Mouse (Mus musculus) heart, postnatal 0 days (tissue): Measurements from ENCODE around the gene Stt3b. TPM values are rescaled to one million over a fixed set of nuclear protein-coding genes. Genes with fewer than 3 reads are reported as not detected.

Source experiments
- ATAC-seq: fragments of 200-750 bp; cut with Nextera tagmentation; 2 replicates; pipeline ENCODE4 v1.8.0; 2017; ENCODE audit warnings: low read depth, moderate number of reproducible peaks, moderate library complexity; ENCODE audit not compliant: insufficient read depth
- DNase-seq: peaks from one replicate; pipeline ENCODE4 v3.0.0-alpha.2; 2016; ENCODE audit warnings: low spot score
- H3K27ac ChIP-seq: fragments of 300-500 bp; sonication (generic); 2 replicates; pipeline ENCODE4 v1.5.1; 2014; ENCODE audit warnings: low read depth, mild to moderate bottlenecking
- H3K27me3 ChIP-seq: fragments of 300-500 bp; sonication (generic); 2 replicates; pipeline ENCODE4 v1.6.1; 2014; ENCODE audit warnings: low read length, mixed read lengths; ENCODE audit not compliant: control insufficient read depth, insufficient read depth
- H3K36me3 ChIP-seq: fragments of 300-500 bp; sonication (generic); replicated peaks from 2 replicates; pipeline ENCODE4 v1.6.1; 2014; ENCODE audit warnings: low read length, mixed read lengths; ENCODE audit not compliant: control insufficient read depth, insufficient read depth
- H3K4me1 ChIP-seq: fragments of 300-500 bp; sonication (generic); 2 replicates; pipeline ENCODE4 v1.6.1; 2014; ENCODE audit warnings: antibody characterized with exemption; ENCODE audit not compliant: control insufficient read depth, insufficient read depth
- H3K4me2 ChIP-seq: fragments of 300-500 bp; sonication (generic); 2 replicates; pipeline ENCODE4 v1.6.1; 2014; ENCODE audit warnings: low read depth, mild to moderate bottlenecking, low read length, moderate library complexity
- H3K4me3 ChIP-seq: fragments of 300-500 bp; sonication (generic); 2 replicates; pipeline ENCODE4 v1.5.1; 2014; ENCODE audit warnings: low read depth, low read length
- H3K9ac ChIP-seq: fragments of 300-500 bp; sonication (generic); replicated peaks from 2 replicates; pipeline ENCODE4 v1.6.1; 2014; ENCODE audit warnings: low read depth, low read length, mixed read lengths
- H3K9me3 ChIP-seq: fragments of 300-500 bp; sonication (generic); replicated peaks from 2 replicates; pipeline ENCODE4 v1.6.1; 2016; ENCODE audit warnings: low read length; ENCODE audit not compliant: control insufficient read depth
- CTCF ChIP-seq: IDR thresholded peaks from 2 replicates; pipeline ENCODE4 v1.5.1; 2016; ENCODE audit warnings: antibody characterized with exemption, control low read depth, low read depth
- EP300 ChIP-seq: IDR thresholded peaks from 2 replicates; pipeline ENCODE4 v1.6.1; 2016; ENCODE audit warnings: antibody characterized with exemption, low read depth
- WGBS: fragments of 180-500 bp; shearing (Covaris S2); extraction: QIAGEN DNeasy Blood & Tissue Kit; methylation state at CpG from one replicate; pipeline ENCODE4 v1.1.7; 2014; 5-methylcytosine and 5-hydroxymethylcytosine counted together
- polyA plus RNA-seq: library from polyadenylated mRNA; unstranded; fragments of >200 nt; fragmentation: Nextera tagmentation; extraction: Ambion mirVana; gene quantifications from 2 replicates; pipeline ENCODE4 v1.2.1, GENCODE M21; 2015
- total RNA-seq: library from RNA; depleted of rRNA; stranded (reverse); fragments of >200 nt; gene quantifications from 2 replicates; pipeline ENCODE4 v1.2.3, GENCODE M21; 2014; ENCODE audit warnings: low replicate concordance

Stt3b gene
- total and polyA plus RNA-seq, 2 experiments from 2014 or later, result 33.9 to 67.1 TPM

DNA sequence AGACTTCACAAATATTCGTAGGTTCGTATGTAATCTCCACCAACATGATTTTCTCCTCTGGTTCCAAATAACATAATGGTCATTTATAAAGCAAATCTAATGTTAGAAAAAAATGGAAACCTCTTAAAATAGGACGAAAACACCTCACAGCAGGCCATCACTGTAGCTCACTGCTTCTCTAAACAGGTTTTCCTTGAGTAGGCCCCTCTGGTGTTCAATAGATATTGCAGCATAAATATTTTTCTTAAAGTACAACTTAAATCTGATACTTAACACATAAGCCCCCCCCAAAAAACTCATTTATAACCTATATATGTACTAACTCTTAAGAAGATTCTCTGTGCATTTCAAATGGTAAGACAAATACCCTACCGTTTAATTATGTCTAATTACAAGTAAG is 1.8 kb downstream of the Stt3b start:
- no peaks in the 10 kb centered on the region for H3K36me3 ChIP-seq
- WGBS, result 5% methylated on average over 4 of the region's 4 CpGs

DNA sequence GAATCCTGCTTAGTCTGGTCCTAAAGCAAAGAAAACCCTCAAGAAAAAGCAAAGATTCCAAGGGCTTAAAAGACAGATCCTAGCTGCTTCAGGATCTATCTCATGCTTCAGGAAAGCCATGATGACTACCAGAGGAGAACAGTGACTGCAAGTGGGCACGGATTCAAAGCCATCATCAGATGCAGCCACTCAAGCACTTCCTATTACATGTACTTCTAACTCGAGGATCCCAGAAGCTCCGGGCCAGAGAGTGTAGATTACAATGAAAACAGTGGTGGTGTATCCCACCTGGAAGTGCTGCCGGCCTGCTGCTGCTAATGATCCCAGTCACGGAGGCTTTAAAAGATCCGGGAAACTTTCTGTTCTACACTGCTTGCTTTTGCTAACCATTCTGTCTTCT is 4.0 kb downstream of the Stt3b start:
- no peak for TF ChIP-seq EP300
- no peak for TF ChIP-seq CTCF
- 2% methylated on average over 6 of the region's 6 CpGs for WGBS
- peak; percentile 67 for DNase-seq
- Histone ChIP-seq H3K27me3 (no peaks in the 10 kb centered on the region), H3K4me2 (peak overlapping the region; percentile 68), H3K27ac (no peak overlapping the region), H3K9me3 (no peaks in the 10 kb centered on the region), H3K4me1 (peaks cover 45% of the 10 kb centered on the region), H3K9ac (no peak overlapping the region), H3K4me3 (peak overlapping the region; percentile 96), H3K36me3 (no peaks in the 10 kb centered on the region)
- no peak for ATAC-seq

More for the DNA sequence above, 1.8 kb downstream of the Stt3b start:
- H3K4me2 ChIP-seq, result peak overlapping the region; percentile 68
- no peak for TF ChIP-seq EP300
- TF ChIP-seq CTCF, result no peak
- no peak overlapping the region for H3K27ac ChIP-seq
- H3K4me1 ChIP-seq, result peaks cover 32% of the 10 kb centered on the region
- peak overlapping the region; percentile 81 for H3K9ac ChIP-seq
- peak overlapping the region; percentile 96 for H3K4me3 ChIP-seq
- no peaks in the 10 kb centered on the region for H3K27me3 ChIP-seq
- no peaks in the 10 kb centered on the region for H3K9me3 ChIP-seq
- no peak for DNase-seq
- ATAC-seq, result no peak

DNA sequence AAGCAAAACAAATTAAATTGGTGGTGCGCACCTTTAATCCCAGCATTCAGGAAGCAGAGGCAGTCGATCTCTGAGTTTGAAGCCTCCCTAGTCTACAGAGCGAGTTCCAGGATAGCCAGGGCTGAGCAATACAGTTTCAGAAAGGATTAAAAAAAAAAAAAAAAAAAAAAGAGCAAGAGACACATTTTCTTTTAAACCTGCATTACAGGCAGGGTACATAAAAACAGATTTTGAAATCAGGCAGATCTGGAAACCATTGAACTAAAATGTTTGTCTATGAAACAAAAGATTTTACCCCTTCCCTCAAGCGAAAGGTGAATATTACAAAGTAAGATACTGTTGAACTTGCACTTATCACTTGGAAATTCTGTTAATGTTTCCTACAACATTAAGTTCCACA is 6.1 kb downstream of the Stt3b start:
- Histone ChIP-seq H3K4me1 (peaks cover 44% of the 10 kb centered on the region), H3K9ac (no peak overlapping the region), H3K27ac (no peak overlapping the region), H3K36me3 (no peaks in the 10 kb centered on the region), H3K4me3 (no peak overlapping the region), H3K4me2 (no peak overlapping the region), H3K27me3 (no peaks in the 10 kb centered on the region), H3K9me3 (no peaks in the 10 kb centered on the region)
- no peak for ATAC-seq
- DNase-seq, result no peak
- WGBS, result 75% methylated on average over 4 of the region's 4 CpGs
- no peak for TF ChIP-seq CTCF
- no peak for TF ChIP-seq EP300

DNA sequence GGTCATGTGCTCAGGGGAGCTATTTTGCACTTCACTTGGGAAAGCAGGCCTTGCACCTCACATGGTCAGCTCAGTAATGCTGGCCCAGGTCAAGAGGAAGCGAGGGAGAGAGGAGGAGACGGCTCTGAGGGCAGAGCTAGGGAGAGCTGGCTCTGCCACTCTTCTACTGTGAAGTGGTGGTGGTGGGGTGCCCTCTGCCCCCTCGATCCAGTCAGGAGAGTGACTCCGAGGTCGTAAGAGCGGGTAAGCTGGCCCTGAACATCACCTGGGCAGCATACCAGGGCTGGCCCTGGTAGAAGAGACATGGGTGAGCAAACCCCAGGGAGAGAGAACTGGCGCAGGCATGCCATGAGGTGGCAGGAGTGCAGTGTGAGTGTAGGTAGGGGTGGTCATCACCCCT is 8.6 kb downstream of the Stt3b start:
- H3K4me3 ChIP-seq, result no peak overlapping the region
- no peaks in the 10 kb centered on the region for H3K36me3 ChIP-seq
- no peaks in the 10 kb centered on the region for H3K27me3 ChIP-seq
- no peak overlapping the region for H3K9ac ChIP-seq
- no peak overlapping the region for H3K4me2 ChIP-seq
- no peak for TF ChIP-seq EP300
- no peak for TF ChIP-seq CTCF
- peak; percentile 57 for ATAC-seq
- H3K4me1 ChIP-seq, result peaks cover 33% of the 10 kb centered on the region
- H3K9me3 ChIP-seq, result no peaks in the 10 kb centered on the region
- WGBS, result 57% methylated on average over 7 of the region's 7 CpGs
- no peak overlapping the region for H3K27ac ChIP-seq
- DNase-seq, result no peak

DNA sequence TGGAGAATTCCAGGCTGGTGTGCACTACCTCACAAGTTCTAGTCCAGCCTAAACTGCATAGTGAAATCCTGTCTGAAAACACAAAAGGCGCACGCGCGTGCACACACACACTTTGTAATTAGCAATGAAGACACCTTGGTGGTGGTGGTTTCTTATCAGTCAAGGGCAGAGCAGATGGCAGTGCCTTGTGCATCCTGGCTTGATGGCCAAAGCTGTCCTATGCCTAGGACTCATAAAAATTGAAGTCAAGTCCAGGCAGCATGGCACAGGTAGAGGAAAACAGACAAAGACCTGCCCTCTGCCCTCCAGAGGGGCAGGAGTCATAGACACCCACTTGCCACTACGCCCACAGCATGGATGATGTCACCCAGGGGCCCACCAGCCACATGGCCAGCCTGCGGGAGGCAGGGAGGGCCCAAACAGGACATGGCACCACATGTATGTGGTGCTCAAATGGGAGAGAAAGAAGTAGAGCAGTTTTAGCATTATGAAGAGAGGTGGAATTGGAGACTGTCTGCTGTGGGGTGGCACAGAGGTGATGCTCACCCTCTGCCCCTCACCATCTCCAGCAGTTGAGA is 9.1 kb downstream of the Stt3b start:
- DNase-seq (no peak), ATAC-seq (no peak)
- no peaks in the 10 kb centered on the region for H3K36me3 ChIP-seq
- H3K9ac ChIP-seq, result no peak overlapping the region
- H3K27ac ChIP-seq, result no peak overlapping the region
- no peak overlapping the region for H3K4me2 ChIP-seq
- no peaks in the 10 kb centered on the region for H3K9me3 ChIP-seq
- no peak overlapping the region for H3K4me3 ChIP-seq
- TF ChIP-seq EP300, result no peak
- no peaks in the 10 kb centered on the region for H3K27me3 ChIP-seq
- 87% methylated on average over 6 of the region's 6 CpGs for WGBS
- peaks cover 33% of the 10 kb centered on the region for H3K4me1 ChIP-seq

DNA sequence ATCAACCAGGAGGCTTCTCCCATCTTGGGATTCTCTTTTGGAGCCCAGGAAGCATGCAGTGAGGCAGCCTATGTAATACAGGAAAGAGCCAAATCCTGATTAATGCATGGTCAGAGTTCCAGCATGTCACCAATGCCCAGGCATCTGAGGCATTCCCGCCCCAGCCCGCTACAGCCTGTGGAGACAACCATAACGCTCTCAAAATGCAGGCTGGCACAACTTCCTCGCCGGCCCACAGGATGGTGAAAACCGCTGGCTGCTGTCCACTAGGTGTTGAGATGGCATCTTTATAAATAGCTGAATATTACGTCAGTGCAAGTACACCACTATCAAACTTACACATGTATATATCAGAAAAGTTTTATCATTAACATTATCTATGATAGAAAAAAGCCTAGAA is 13.5 kb downstream of the Stt3b start:
- H3K4me3 ChIP-seq, result no peak overlapping the region
- WGBS, result 27% methylated on average over 7 of the region's 7 CpGs
- H3K9me3 ChIP-seq, result no peaks in the 10 kb centered on the region
- TF ChIP-seq EP300, result no peak
- no peak for TF ChIP-seq CTCF
- no peak for DNase-seq
- H3K27ac ChIP-seq, result peak overlapping the region; percentile 51; the same call in 1 of the 2 replicates
- peak; percentile 53 for ATAC-seq
- no peak overlapping the region for H3K4me2 ChIP-seq
- H3K27me3 ChIP-seq, result no peaks in the 10 kb centered on the region
- H3K4me1 ChIP-seq, result peaks cover 34% of the 10 kb centered on the region
- no peak overlapping the region for H3K9ac ChIP-seq
- no peaks in the 10 kb centered on the region for H3K36me3 ChIP-seq
